Mouse (Mus musculus): ENCODE data around the gene Stpg2. TPM values are rescaled to one million over a fixed set of nuclear protein-coding genes. Genes with fewer than 3 reads are reported as not detected.

Gene Stpg2
- polyA plus RNA-seq, 1 experiment = 0.19 TPM

DNA sequence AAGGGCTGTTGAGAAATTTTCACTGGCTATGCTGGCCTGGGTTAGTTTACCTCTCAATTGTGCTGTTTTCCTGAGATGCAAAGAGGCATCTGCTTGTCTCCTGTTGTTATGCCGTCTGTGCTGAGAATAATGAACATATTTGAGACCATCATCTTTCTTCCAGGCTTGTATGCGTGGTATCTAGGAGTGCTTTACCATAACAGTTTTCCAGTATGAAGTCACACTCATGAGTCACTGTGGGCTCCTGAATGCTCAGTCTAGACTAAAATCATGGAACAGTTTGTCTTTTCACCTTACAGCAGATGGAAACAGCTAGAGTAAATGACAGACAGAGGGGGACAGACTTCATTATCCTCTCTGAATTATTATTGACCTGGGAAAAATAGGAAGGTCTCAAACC, 527.7 kb downstream of the Stpg2 start:
- no peak for DNase-seq (ENCODE audit: low read depth)

DNA sequence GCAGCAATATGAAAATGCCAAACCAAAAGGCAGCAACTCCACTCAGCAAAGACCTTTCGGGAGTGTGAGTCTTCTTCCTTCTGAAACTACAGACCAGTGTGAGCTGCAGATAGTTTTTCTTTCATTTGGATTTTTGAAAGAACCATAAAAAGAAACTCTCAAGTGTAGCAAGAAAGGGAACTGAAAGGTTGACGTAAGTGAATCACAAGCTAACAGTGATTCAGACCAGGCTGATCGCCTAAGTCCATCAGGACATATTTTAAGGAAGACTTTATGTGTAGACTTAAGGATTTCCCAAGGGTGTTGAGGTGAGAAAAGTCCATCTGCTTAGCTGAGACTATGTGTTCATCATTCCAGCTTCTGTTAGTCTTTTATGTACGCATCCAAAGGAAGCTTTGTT, 533.9 kb downstream of the Stpg2 start:
- no peak for DNase-seq (ENCODE audit: low read depth)

Other genes starting within 250 kb of the Stpg2 start
- 25.4 and 29.2 TPM in 2 replicates for gene Rap1gds1, start 130.5 kb upstream of the Stpg2 start, polyA plus RNA-seq (2012; rRNA removed)

Data from gonadal fat pad, adult 2 months (tissue).